Mouse (Mus musculus) T-helper 1 cell (primary cell): ENCODE results near the gene Bcdin3d.

ENCODE experiments used
- in situ Hi-C: fragments of 300-600 bp; cut with MboI, MseI; formaldehyde crosslinking; loops from one replicate; pipeline ENCODE4 v1.15.1; 2025; ENCODE audit warnings: high pct_unique_total_duplicates

The Bcdin3d gene

DNA sequence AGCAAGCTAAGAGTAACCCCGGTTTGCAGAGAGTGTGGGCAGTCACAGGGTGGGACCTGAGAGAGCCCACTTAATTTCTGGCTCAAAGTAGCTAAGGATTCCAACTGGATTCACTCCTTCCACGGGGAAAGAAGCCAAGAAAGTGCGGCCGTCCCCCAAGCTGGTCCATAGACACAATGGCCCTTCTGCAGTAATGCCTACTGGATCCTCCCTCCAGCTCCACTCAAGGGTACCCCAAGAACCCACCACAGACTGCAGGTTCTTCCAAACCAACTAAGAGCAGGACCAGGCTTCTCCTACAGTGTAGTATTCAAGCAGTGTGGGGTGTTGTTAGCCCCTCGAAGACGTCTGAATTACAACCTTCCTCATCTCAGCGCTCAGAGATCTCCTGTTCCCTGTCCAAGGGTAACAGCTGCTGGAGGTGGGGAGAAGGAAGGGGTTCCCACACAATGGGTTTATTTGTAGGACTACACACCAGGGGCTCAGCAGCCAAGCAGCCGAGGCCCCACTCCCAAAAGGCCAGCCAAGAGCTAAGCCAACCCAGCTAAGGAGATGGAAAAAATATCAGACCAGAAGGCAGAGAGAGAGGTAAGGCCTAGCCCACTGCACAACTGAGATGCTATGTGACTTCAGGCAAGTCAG is 33.6 kb downstream of the Bcdin3d start:
- in situ Hi-C loops = no loop called here

DNA sequence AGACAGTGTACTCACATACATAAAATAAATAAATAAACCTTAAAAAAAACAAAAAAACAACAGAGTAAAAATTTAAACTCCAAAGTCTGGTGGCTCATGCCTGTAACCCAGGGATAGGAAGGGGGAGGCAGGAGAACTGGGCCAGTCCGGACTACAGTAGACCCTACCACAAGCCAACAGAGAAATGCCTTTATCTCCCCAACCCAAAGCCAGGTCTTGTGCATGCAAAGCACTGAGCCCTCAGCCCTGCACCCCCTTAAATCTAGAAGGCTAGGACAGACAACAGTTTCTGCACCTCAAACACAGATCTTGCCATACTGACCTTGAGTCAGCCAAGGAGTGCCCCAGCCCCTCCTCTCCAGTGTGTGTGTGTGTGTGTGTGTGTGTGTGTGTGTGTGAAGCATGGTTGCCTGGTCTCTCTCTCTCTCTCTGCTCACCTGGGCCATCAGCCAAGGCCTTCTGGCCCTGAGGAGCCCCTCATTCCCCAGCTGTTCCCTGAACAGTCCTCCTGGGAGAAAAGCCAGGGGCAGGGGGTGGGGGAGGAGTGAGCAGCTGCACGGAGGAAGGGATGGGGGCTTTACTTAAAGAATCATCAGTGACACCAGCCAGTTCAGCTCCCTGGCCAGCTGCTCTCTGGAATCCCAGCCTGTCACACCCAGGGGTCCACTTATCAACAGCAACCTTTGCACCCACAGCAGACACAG is 34.3 kb downstream of the Bcdin3d start:
- in situ Hi-C loops = no loop called here

DNA sequence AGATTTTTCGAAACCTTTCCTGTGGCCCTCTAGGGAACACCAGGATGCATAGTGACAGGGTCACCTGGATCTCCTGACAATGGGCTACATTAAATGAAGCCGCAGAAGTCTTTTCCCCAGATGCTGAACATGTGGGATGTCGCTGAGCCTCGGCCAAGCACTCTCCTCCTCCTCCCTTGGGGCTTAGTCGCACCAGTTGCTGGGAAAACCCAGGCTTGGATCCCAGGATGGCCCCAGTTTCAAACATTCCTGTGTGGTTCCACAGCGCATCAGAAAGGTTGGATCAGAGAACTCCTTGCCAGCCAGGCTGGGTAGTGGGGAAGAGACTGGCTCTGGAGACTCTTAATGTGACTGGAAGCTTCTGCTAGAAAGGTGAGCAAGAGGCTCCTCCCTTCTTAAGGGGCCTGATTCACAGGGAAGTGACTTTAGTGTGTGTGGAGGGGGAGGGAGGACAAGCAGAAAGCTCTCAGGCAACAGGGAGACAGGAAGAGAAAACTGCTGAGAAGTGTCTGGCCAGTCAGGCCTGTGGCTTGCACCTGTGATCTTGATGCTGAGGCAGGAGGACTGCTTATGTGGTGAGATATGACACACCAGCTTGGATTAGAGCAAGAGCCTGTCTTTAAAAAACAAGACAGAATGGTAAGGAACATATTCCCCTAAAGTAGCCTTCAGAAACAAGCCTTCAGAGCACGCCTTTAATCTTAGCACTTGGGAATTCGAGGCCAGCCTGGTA is 35.4 kb downstream of the Bcdin3d start:
- in situ Hi-C loops = no loop called here

DNA sequence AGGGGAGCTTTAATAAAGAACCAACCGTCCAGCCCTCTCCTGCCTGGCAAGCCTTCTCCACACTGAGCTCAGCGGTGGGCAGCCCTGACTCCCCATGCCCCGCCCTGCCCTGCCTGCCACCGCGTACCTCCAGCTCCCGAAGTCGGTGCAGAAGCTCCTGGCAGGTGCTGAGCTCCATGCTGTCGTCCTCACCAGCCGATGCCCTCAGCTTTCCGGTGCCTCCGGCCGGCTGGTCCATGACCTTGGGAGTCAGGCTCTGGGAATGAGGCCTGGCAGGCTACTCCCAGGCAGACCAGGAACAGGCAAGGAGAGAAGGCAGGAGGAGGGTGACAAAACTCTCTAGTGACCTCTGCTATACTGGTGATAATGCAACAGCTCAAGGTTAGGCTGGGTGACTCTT is 40.6 kb downstream of the Bcdin3d start:
- in situ Hi-C loops = no loop called here

DNA sequence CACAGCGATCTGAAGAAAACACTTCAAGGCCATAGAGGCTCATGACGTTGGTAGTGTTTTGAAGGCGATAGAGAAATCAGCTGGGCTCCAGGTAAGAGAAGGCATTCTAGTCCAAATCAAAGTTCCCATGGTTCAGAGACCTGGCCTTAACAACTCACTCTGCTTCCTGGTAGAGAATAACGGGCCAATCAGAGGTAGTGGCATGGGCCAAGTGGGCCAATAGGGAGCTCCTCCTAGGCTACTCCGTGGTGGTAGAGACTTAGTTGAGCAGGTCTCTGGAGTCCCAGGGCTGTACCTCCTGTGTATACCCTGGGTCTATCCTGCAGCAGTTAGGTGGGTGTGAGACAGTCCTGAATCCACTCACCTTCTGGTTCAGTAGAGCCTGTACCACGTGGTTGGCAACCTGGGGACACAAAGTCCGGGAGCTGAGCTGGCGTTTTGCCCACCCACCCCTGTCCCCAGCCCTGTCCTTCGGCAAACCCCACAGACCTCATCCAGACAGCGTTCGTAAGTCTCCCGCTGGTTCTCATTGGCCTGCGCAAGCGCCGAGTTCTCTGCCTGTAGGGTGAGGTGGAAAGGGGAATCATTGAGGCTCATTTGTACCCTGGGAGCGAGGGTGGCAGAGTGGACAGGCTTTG is 41.3 kb downstream of the Bcdin3d start:
- in situ Hi-C loops = no loop called here

DNA sequence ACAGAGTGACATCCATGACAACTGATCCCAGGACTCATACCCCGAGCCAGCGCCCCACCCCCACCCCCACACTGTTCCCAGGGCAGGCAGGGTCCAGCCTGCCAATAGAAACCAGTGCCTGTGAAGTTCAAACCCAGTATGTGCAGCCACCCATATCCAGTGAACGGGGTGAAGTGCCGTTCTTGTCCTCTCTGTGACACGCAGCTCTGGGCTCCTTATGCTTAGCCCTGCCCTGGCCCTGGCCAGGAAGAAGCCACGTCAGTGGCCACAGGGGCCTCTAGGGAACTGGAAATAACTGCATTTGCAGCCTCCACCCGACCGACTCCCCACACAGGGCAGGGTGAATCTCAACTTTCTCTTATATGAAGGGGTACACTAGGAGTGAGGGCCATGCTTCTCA is 42.6 kb downstream of the Bcdin3d start:
- in situ Hi-C loops = no loop called here

DNA sequence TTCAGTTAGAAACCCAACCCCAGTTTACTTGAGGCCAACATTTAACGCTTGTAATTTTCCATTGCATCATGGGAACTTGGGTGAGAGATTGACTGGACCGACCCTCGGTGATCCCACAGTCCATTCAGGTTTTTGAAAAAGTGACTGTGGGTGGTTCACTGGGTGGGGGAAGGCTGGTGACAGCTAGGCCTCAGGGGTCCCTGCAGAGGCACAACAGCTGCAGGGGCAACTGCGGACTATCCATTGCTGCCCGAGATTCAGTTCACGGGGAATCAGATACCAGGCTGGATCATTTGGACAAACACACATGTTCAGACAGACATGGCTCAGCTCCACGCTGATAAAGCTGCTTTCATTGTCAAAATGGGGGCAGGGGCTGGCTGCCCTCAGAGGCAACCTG is 43.0 kb downstream of the Bcdin3d start:
- in situ Hi-C loops = no loop called here

DNA sequence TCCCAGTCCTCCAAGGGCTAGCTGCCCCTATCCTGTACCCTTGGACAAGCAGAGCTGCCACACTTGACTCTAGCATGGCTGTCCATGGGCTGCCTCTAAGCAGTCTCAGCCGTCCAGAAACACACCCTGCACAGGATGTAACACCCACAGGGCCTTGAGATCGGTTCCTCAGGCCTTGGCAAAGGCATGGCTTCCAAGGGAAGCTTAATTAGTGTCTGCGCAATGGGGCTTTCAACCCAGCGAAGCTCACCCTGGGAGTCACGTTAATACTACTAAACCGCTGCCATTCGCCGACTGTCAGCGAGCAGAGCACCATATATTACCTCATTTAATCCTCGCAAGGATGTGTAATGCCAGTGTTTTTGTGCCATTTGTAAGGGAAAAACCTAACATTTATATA is 43.5 kb downstream of the Bcdin3d start:
- in situ Hi-C loops = no loop called here

DNA sequence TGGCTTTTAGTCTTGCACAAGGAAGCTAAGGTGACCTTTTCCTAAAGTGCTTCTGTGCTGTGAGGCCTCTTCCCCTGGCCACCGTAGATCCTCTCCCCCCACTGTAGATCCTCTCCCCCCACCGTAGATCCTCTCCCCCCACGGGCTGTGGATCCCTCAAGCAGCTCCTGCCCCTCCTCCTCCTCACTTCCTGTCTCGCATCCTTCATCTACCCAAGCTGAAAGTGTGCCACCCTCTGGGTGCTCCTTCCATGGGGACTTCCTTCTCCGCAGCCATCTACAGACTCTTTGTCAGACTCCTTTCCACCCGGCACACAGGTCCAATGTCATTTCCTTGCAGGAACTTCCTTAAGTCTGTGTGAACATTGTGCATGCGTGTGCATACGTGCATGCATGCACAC is 44.1 kb downstream of the Bcdin3d start:
- in situ Hi-C loops = no loop called here

DNA sequence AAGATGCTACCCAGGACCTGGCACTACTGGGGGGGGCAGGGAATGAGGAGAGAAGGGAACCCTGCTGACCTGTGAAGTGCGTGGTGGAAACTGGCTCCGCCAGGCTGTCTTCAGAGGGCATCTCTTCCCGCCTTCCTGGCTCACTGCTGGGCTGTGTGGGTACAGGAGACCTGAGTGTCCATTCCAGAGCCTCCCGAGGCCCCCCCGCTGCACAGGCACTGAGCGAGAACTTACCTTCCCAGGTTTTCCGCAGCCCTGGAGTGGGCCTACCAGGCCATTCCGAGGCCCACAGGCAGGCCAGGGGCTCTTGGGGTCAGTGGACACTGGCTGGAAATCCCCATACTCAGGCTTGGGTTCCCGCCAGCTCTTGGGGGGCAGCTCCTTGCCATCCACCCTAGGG is 50.6 kb downstream of the Bcdin3d start:
- in situ Hi-C loops = loop anchor here (5.0 kb wide), 1 partner anchor 43 kb away; no protein-coding TSS in a partner anchor

DNA sequence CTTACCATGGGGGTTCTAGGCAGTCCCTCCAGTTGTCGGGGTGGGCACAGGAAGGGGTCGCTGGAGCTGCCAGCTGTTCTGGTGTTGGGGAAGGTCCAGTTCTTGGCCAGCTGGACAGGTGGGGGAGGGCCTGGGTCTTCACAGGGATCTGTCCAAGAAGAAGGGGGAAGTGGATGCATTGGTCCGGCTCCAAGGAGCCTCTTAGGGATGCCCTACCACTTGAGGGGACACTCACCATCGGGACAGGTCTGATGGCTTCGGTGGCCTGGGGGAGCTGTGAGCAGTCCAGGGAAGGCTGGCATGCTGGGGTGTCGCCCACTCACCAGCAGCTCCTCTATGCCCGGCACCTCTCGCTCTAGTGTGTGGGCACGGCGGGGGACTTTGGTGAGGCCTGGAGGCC is 51.4 kb downstream of the Bcdin3d start:
- in situ Hi-C loops = loop anchor here (5.0 kb wide), 1 partner anchor 44 kb away; no protein-coding TSS in a partner anchor

DNA sequence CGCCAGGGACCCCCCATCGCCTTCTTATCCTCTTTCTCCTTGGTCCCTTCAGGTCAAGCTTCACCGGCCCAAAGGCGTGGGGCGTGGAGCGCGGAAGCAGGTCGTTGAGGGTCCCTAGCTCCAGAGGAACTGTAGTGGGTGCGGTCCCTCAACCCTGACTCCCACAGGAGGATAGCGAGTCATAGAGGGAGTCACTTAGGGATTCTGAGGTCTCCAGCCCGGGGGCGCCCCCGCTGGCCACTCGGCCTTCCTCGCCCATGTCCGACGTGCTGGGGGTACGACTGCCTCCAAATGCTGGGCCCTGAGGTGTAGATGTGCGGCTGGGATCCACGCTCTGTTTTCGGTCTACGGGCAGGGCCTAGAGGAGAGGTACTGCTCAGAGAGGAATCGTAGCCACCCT is 52.0 kb downstream of the Bcdin3d start:
- in situ Hi-C loops = loop anchor here (5.0 kb wide), 1 partner anchor 45 kb away; no protein-coding TSS in a partner anchor

DNA sequence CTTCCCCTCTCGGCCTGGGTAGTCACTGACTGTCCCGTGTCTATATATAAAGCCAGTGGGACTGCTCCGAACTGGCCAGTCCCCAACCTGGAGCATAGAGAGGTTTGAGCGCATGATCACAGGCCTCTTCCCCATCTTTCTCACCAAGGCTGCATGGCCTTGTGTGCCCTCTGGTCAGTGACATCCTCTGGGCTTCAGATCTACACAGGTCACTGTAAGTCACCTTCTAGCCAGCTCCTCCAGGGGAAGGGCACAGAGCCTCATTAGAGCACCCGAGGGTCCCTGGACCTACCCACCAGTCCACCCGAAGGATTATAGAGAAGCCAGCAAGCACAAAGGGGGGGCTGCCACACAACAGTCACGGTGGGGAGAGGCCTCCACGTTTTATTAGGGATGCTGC is 52.9 kb downstream of the Bcdin3d start:
- in situ Hi-C loops = loop anchor here (5.0 kb wide), 1 partner anchor 46 kb away; no protein-coding TSS in a partner anchor

DNA sequence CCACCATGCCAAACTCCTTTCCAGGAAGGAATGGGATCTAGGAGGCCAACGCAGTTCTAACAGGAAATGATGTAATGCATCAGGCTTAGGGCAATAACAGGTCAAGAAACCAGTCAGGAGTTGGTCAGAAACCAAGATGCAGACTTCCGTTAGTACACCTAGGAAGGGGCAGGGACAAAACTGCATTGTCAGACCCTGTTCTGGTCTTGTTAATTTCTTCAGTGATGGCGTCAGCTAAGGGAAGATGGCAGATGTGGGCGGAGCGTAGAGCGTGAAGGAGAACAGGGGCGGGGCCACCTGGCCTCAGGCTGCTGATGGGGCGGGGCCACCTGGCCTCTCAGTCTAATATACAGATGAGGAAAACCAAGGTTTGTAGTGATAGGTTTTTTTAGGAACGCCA is 53.4 kb downstream of the Bcdin3d start:
- in situ Hi-C loops = loop anchor here (5.0 kb wide), 1 partner anchor 46 kb away; no protein-coding TSS in a partner anchor

DNA sequence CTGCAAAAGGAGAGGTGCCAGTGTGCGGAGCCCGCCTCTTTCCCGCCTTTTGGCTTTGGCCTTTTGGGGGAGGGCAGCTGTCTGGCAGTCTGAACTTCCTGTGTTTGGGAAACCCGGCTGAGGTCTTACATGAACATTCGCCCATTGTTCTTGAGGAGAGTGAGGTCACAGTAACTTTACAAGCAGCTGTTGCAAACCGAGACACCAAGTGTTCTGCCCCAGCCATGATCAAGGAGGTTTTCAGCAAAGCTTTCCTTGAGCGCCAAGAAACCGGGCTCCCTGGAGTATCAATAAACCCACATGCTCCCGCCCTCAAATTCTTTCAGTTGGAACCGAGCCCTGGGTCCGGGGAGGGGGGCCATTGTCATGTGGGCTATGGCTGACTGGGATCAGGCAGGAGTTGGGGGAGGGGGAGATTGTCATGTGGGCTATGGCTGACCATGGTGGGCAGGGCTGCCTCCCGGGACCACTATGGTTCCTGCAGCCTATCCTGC is 54.0 kb downstream of the Bcdin3d start:
- in situ Hi-C loops = loop anchor here (5.0 kb wide), 1 partner anchor 47 kb away; no protein-coding TSS in a partner anchor

DNA sequence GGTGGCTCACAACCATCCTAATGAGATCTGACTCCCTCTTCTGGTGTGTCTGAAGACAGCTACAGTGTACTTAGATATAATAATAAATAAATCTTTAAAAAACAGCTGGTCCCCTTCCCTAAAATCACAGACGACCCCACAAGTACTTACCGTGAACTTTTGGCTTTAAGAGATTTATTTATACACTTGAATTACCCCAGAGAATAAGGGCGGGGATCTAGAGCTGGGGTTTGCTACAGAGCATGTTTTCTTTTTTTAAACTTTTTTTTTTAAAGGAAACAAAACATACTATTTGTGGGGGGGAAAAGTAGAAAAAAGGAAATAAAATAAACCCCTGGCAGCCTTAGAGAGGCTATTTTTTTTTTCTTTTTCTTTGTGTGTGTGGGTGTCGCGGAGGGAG is 54.4 kb downstream of the Bcdin3d start:
- in situ Hi-C loops = loop anchor here (5.0 kb wide), 1 partner anchor 47 kb away; no protein-coding TSS in a partner anchor
